Mouse (Mus musculus): Measurements from ENCODE around the gene Prkn.

Gene Prkn

DNA sequence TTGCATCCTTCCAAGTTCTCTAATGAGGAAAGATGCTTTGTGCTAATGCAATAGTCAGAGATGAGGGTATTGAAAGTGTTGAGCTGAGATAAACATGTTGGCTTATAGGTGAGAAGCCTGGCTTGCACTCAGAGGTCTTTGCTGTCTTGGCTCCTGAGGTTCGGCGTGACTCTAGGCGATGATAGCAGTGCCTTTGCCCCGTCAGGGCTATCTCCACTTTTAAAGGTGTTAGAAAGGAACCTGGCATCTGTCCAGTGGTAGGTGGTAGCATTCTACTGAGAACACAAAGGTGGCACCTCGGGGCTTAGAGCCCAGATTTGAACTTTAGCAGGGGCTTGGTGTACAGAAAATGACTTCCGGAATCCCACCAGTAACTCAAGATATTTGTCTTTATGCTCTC is 554.4 kb downstream of the Prkn start:
- no peak for DNase-seq (ENCODE audit: low read depth, low spot score)

DNA sequence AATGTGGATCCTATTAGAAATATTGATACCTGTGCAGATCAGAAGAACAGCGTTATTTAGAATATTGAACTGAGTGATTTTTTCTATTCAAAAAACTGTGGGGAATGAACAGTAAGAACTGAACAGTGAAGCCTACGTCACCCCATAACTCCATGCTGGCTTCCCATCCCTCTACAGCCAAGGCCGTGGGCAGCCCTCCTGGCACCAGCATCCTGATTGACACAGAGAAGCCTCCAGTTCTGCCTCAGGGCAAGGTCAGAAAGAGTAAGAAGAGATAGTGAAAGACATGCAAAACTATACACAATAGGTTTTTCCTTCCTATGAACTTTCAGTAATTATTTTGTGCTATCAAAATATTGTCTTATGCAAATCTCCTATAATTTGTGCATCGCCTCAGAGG is 557.5 kb downstream of the Prkn start:
- DNase-seq (ENCODE audit: low read depth, low spot score), result no peak

DNA sequence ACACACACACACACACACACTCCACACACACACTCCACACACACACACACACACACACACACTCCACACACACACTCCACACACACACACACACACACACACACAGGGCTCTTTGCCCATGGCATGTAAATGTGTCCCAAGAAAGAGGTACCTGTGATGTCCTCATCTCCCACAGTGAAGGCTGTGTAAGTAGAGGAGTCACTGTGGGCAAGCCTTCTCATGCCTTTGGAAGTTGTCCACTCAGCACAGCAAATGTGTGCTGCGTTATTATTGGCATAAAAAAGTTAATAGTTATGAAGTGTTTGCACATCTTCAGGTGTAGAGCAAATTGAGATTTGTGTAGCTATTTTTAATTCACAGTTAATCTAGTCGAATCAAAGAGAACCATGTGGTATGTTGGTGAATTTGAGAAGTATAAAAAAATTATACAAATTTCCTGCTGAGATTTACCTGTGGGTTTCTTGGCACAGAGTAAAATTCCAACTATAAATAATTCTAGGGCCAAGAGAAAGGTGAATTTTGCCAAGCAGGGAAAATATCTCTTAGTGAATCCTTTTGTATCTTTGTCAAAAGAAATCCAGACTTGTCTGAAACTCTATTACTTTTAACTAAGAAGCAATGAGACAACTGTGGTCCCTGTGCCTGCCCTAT is 562.2 kb downstream of the Prkn start:
- DNase-seq (ENCODE audit: low read depth, low spot score), result no peak

DNA sequence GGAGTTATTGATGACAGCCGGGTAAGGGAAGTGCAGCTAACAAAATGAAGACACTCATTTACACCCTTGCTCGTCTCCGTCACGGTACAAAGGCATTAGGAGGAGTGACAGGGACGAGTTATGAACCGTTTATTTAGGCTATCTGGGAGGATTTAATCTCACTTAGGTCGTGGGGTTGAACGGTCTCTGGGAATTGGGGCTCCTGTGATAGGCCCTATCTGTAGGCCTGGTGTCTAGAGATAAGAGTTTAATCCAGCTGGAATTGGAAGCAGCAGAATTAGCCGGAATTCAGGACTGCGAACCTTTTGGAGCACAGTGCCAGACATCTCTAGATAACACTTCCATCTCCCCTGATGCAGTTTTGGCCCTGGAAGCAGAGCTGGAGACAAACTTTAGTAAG is 571.2 kb downstream of the Prkn start:
- DNase-seq (ENCODE audit: low read depth, low spot score), result no peak

GRCm38 (mm10) chr17:11413688-11414087 is 573.5 kb downstream of the Prkn start:
- DNase-seq (ENCODE audit: low read depth, low spot score), result no peak

GRCm38 (mm10) chr17:11414288-11414687 is 574.1 kb downstream of the Prkn start:
- DNase-seq (ENCODE audit: low read depth, low spot score), result no peak

GRCm38 (mm10) chr17:11417150-11417549 is 577.0 kb downstream of the Prkn start:
- DNase-seq (ENCODE audit: low read depth, low spot score), result no peak

- no peak for DNase-seq (ENCODE audit: low read depth, low spot score)
Measured at GRCm38 (mm10) chr17:11419484-11419883, 579.3 kb downstream of the Prkn start.

DNA sequence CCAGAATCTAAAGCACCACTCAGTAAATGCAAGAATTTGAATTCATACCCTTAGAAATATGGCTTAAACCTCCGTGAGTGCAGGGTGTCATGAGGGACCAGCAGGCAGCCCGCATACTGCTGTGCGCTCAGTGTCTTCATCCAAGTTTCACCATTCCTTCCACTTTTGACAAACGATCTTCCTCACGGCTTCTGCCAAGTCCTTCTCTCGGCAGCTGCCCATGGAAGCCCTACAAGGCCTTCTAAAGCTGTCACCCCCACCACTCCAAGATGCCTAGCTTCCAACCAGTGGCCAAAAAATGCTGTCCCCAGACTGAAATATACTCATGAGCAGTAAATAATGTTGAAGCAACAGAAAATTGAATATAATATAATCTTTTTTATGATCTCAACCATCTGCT is 580.7 kb downstream of the Prkn start:
- DNase-seq (ENCODE audit: low read depth, low spot score), result no peak

DNA sequence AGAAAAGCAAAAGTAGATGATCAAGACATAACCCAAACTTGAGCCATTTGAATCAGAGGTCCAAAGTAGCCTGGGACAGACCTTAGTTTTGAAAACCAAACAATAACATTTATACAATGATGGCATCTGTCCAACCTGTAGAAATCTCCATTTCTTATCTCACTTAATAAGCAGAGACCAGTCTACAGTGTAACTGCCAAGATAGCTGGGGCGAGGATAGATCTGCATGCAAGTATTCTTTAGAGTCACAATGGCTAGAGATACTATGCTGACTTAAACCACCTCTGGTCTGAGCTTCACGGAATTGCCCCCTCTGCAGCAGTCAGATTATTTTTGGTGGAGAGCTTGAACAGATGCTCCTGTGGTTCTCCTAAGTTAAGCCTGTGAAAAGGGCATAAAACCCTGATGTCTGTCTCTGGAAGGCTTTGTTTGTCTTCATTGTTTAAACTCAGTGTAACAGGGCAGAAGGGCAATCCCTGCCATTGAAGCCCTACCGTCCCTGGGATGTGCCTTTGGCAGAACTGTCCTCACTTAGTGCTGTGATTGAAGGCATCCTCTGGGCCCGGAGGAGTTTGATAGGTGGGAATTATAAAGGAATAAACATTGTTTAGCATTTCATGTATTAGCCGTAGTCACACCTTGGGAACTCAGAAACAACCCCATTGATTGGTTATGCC is 581.2 kb downstream of the Prkn start:
- DNase-seq (ENCODE audit: low read depth, low spot score), result no peak

- peak; percentile 33 for DNase-seq (ENCODE audit: low read depth, low spot score)
Measured at GRCm38 (mm10) chr17:11431323-11431722, 591.1 kb downstream of the Prkn start.

DNA sequence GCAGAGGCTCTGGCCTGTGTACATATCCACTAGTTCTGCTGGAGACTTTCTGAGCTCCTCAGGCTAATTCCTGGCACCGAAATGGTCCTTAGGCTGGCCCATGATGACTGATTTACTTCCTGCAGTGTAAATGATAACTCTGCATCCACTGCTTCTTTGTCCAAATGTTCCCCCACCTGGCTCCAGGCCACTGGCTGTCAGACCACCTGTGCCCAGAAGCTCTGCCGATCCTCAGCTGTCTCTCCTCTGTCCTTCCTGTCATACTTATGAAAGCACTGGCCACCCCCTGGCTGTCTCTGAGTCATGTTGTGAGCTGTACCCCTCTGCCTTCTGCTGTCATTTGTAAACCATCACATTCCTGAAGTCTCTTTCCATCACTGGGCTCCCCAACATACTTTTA is 592.4 kb downstream of the Prkn start:
- no peak for DNase-seq (ENCODE audit: low read depth, low spot score)

DNA sequence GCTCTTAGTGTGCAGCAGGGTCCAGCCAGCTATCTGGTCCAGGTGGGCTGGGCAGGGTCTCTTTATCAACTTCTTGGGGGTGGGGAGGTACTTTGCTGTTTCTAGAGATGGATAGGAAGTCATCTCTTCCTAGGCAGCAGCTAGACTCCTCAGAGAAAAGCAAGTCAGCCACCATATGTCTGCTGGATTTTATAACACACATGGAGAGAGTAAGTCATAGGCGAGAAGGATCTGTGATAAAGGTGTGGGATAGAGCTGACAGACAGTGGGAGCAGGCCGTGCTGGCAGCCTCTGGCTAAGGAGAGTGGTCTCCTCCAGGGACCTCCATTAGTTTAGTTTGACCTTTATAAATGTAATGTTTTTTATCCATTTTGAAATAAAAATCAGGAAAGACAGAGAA is 622.5 kb downstream of the Prkn start:
- no peak for DNase-seq (ENCODE audit: low read depth, low spot score)

GRCm38 (mm10) chr17:11466095-11466494 is 625.9 kb downstream of the Prkn start:
- DNase-seq (ENCODE audit: low read depth, low spot score), result no peak

- no peak for DNase-seq (ENCODE audit: low read depth, low spot score)
Measured at GRCm38 (mm10) chr17:11468624-11469023, 628.4 kb downstream of the Prkn start.

DNA sequence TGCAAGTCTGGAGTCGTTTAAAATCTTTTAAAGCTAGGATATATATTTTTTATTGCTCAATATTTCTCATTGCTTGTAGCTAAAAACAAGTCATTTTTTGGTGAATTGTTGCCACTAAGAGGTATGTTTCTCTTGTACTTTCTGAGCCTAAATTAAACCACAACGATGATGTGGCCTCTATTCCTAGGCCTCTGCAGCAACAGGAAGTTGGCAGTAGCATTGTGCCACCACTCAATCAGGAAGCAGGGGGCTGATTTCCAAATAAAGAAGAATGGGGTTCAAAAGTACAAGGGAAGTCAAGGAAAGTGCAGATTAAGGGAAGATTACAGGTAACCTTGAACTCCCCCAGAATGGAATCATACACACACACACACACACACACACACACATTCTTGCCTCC is 642.8 kb downstream of the Prkn start:
- DNase-seq (ENCODE audit: low read depth, low spot score), result no peak

- DNase-seq (ENCODE audit: low read depth, low spot score), result no peak
Measured at GRCm38 (mm10) chr17:11490051-11490450, 649.9 kb downstream of the Prkn start.

GRCm38 (mm10) chr17:11502556-11502955 is 662.4 kb downstream of the Prkn start:
- no peak for DNase-seq (ENCODE audit: low read depth, low spot score)

GRCm38 (mm10) chr17:11504496-11504895 is 664.3 kb downstream of the Prkn start:
- no peak for DNase-seq (ENCODE audit: low read depth, low spot score)

GRCm38 (mm10) chr17:11507082-11507481 is 666.9 kb downstream of the Prkn start:
- peak; percentile 1 for DNase-seq (ENCODE audit: low read depth, low spot score)

DNA sequence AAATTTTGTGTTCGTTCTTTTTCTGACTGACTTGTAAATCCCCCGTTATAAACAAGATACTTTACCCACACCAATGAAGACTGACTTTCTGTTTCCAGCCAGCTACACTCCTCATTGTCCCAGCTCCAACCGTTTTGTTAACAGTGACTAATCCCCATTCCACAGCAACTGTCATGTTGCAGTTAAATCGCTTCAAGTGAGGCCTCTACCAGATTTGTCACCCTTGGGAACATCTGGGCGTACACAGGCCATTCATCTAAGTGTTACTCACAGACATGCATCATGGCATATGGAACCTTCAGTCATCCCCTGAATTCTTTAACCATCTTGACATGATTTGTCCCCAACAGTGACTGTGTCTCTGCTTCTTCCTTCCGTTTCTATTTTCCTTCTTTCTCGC is 669.9 kb downstream of the Prkn start:
- peak; percentile 7 for DNase-seq (ENCODE audit: low read depth, low spot score)

DNA sequence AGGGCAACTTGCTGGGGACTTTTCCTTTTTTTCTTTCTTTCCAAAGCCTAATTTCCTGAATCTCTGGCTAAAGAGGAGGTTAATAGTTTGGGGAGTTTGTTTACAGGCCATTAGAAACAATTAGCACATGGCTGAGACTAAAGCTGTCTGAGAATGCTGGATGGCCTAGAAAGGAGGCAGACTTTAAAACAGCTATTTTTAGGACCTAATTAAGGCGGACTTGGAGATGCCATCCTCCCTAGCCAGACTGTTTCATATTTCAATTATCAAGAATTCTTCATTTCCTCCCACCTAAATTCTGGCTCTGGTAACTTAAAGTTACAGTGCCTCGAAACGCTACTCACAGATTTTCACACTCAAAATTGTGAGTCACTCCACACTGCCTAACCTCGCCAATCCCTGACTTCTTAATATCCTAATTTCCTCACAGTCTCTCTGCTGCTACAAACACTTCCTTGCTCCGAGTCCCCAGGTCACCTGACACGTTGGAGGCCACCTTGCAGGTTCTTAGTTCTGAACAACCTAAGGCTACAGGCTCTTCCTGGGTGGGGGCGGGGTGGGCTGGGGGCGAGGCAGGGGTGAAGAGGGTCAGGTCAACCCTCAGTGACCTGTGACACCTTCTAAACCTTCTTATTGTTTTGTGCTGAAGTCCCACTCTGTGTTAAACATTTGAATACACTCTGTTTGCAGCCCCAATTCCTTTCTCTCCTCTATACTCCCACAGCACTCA is 674.0 kb downstream of the Prkn start:
- no peak for DNase-seq (ENCODE audit: low read depth, low spot score)

- DNase-seq (ENCODE audit: low read depth, low spot score), result no peak
Measured at GRCm38 (mm10) chr17:11515619-11516018, 675.4 kb downstream of the Prkn start.
